Mouse (Mus musculus) liver (tissue): ENCODE measurements around the gene Gm26566.

ENCODE experiments used
- DNase-seq: peaks from one replicate; pipeline ENCODE4 v3.0.0-alpha.2; 2020; ENCODE audit warnings: mixed read lengths

Gene Gm26566

GRCm38 (mm10) chr4:88721791-88722721 lies at the start of gene Gm26566, which contains the start of gene Klhl9:
TSS of gene Gm26566 (plus strand) at chr4:88721805.
TSS of gene Klhl9 (minus strand) at chr4:88722465.
- DNase-seq, result peak; percentile 96

GRCm38 (mm10) chr4:88676824-88677223 lies 44.8 kb upstream of the Gm26566 start, which contains the start of gene Ifna16:
TSS of gene Ifna16 (minus strand) at chr4:88676924.
- no peak for DNase-seq

- DNase-seq, result peak; percentile 4
These were observed 41.2 kb upstream of the Gm26566 start for GRCm38 (mm10) chr4:88680362-88680761.

GRCm38 (mm10) chr4:88681353-88681752 lies 40.3 kb upstream of the Gm26566 start:
- no peak for DNase-seq

- no peak for DNase-seq
These were observed 37.8 kb upstream of the Gm26566 start, which contains the start of gene Ifna2 for GRCm38 (mm10) chr4:88683812-88684211. TSS of gene Ifna2 (minus strand) at chr4:88683912.

GRCm38 (mm10) chr4:88691259-88691658 lies 30.3 kb upstream of the Gm26566 start, which contains the start of gene Ifnab:
TSS of gene Ifnab (minus strand) at chr4:88691359.
- DNase-seq, result no peak

GRCm38 (mm10) chr4:88692537-88692936 lies 29.1 kb upstream of the Gm26566 start:
- no peak for DNase-seq

- DNase-seq, result no peak
These were observed 28.2 kb upstream of the Gm26566 start for GRCm38 (mm10) chr4:88693392-88693791.

GRCm38 (mm10) chr4:88696237-88696884 lies 25.2 kb upstream of the Gm26566 start:
- DNase-seq, result peak; percentile 74

GRCm38 (mm10) chr4:88697108-88697507 lies 24.5 kb upstream of the Gm26566 start:
- no peak for DNase-seq

- DNase-seq, result no peak
These were observed 23.9 kb upstream of the Gm26566 start for GRCm38 (mm10) chr4:88697753-88698152.

GRCm38 (mm10) chr4:88698781-88699180 lies 22.8 kb upstream of the Gm26566 start:
- no peak for DNase-seq

- no peak for DNase-seq
These were observed 22.3 kb upstream of the Gm26566 start for GRCm38 (mm10) chr4:88699301-88699700.

- DNase-seq, result no peak
These were observed 15.7 kb upstream of the Gm26566 start for GRCm38 (mm10) chr4:88705924-88706323.

GRCm38 (mm10) chr4:88707128-88707826 lies 14.3 kb upstream of the Gm26566 start:
- no peak for DNase-seq

GRCm38 (mm10) chr4:88714281-88714680 lies 7.3 kb upstream of the Gm26566 start:
- DNase-seq, result no peak

- DNase-seq, result no peak
These were observed 6.5 kb upstream of the Gm26566 start for GRCm38 (mm10) chr4:88715059-88715458.

GRCm38 (mm10) chr4:88718715-88719114 lies 2.9 kb upstream of the Gm26566 start:
- DNase-seq, result no peak

- DNase-seq, result no peak
These were observed 2.0 kb downstream of the Gm26566 start for GRCm38 (mm10) chr4:88723497-88724090.

GRCm38 (mm10) chr4:88726727-88727126 lies 5.1 kb downstream of the Gm26566 start:
- no peak for DNase-seq

- DNase-seq, result peak; percentile 31
These were observed 5.7 kb downstream of the Gm26566 start for GRCm38 (mm10) chr4:88727324-88727723.

- DNase-seq, result peak; percentile 78
These were observed 16.9 kb downstream of the Gm26566 start for GRCm38 (mm10) chr4:88738480-88738879.

- no peak for DNase-seq
These were observed 17.4 kb downstream of the Gm26566 start for GRCm38 (mm10) chr4:88739036-88739435.
